Mouse (Mus musculus) G1E (cell line): Measurements from ENCODE around the gene Nrxn3. TPM values are rescaled to one million over a fixed set of nuclear protein-coding genes. Genes with fewer than 3 reads are reported as not detected.

Source experiments
- ATAC-seq: 2 replicates; pipeline ENCODE4 v1.8.0; 2016; ENCODE audit warnings: mild to moderate bottlenecking; ENCODE audit not compliant: insufficient number of reproducible peaks, poor library complexity, low FRiP score, severe bottlenecking; ENCODE audit errors: extremely low read depth
- DNase-seq: peaks from one replicate; pipeline ENCODE4 v3.0.0; 2012; ENCODE audit warnings: low spot score
- H3K27me3 ChIP-seq: 2 replicates; pipeline ENCODE4 v1.6.1; 2012; ENCODE audit warnings: mild to moderate bottlenecking, low read length, inconsistent platforms; ENCODE audit not compliant: insufficient read depth
- H3K36me3 ChIP-seq: replicated peaks from 2 replicates; pipeline ENCODE3; 2012; ENCODE audit warnings: mild to moderate bottlenecking, inconsistent platforms
- H3K4me1 ChIP-seq: 2 replicates; pipeline ENCODE4 v1.6.1; 2012; ENCODE audit warnings: low read depth, low read length, inconsistent platforms, mixed read lengths; ENCODE audit not compliant: insufficient read depth
- H3K4me3 ChIP-seq: 2 replicates; pipeline ENCODE4 v1.5.1; 2012; ENCODE audit warnings: low read depth, mild to moderate bottlenecking, inconsistent platforms, low read length, moderate library complexity, mixed read lengths
- H3K9me3 ChIP-seq: replicated peaks from 2 replicates; pipeline ENCODE4 v1.6.1; 2012; ENCODE audit warnings: inconsistent platforms
- CTCF ChIP-seq: IDR thresholded peaks from 2 replicates; pipeline ENCODE4 v1.5.1; 2012; ENCODE audit warnings: low read depth, low read length, inconsistent platforms, mixed read lengths
- GATA1 ChIP-seq: IDR thresholded peaks from 2 replicates; pipeline ENCODE4 v1.6.1; 2012; ENCODE audit warnings: borderline replicate concordance, low read length, inconsistent platforms, mixed read lengths
- GATA2 ChIP-seq: IDR thresholded peaks from 2 replicates; pipeline ENCODE4 v1.6.1; 2012; ENCODE audit warnings: low read depth, low read length, inconsistent platforms, borderline replicate concordance
- POLR2AphosphoS5 ChIP-seq: IDR thresholded peaks from 2 replicates; pipeline ENCODE4 v1.6.1; 2012; ENCODE audit warnings: low read depth, low read length, inconsistent platforms; ENCODE audit not compliant: insufficient replicate concordance
- TAL1 ChIP-seq: conservative IDR thresholded peaks from 2 replicates; pipeline ENCODE4 v1.6.1; 2012; ENCODE audit warnings: low read depth, low read length, inconsistent platforms, mixed read lengths
- polyA plus RNA-seq: library from polyadenylated mRNA; stranded (reverse); fragments of >175 nt; gene quantifications from 2 replicates; pipeline ENCODE4 v1.2.3, GENCODE M21; 2012
- total RNA-seq, 2 experiments: library from RNA; stranded (forward) in 1 of 2; stranded (reverse) in 1 of 2; fragments of 200-1000 nt in 1 of 2; fragments of >200 nt in 1 of 2; fragmentation: Nextera tagmentation in 1 of 2; gene quantifications; 2 replicates each; pipeline ENCODE4 v1.2.3; 2014 to 2017

Nrxn3 gene
- total and polyA plus RNA-seq, 3 experiments, result 0.22 TPM; not detected in 2

DNA sequence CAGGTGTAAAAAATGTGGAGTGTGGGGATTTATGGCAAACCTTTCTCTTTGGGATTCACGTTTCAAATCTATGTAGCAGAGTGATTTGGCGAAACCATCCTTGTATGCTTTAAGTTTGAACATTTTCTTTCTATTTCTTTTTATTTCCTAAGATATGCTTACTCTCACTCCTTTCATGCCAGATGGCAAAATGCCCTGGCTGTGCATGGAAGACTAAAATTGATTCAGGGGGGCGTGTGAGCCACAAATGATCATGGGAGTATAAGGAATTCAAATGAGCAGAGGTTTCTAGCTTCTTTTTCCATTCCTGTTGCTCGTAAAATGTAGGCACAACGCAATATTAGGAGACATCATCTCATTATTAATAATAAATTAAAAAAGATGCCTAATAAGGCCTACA is 1211.0 kb downstream of the Nrxn3 start:
- Histone ChIP-seq H3K36me3 (no peaks in the 10 kb centered on the region), H3K27me3 (no peaks in the 10 kb centered on the region), H3K4me1 (no peaks in the 10 kb centered on the region), H3K9me3 (0 out of 2 replicates have a peak, but pooled peaks cover 1% of the 10 kb centered on the region), H3K4me3 (no peak overlapping the region)
- no peak for DNase-seq
- TF ChIP-seq POLR2AphosphoS5 (no peak), GATA2 (no peak), TAL1 (no peak), GATA1 (no peak), CTCF (no peak)
- ATAC-seq, result no peak

DNA sequence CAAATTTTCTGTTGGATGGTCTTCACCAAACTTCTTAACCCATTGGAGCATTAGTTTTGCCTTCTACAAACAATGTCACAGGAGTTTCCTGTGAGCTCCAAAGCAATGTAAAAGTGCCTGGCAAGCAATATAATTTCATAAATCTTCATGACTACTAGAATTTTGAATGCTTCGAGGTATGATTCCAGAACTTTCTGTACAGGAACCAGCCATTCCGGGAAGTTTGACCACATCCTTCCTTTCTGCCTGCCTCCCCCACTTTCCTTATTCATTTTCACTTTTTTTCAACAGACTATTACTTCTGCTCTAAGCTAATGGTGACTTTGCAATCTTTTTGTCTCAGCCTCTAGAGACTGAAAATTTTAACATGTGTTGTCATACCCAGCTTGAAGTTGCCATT is 1218.1 kb downstream of the Nrxn3 start:
- H3K9me3 ChIP-seq, result peaks cover 5% of the 10 kb centered on the region; the same call in 1 of the 2 replicates
- DNase-seq (no peak), ATAC-seq (no peak)
- TF ChIP-seq GATA2, result no peak
- TF ChIP-seq POLR2AphosphoS5, result no peak
- no peak for TF ChIP-seq CTCF
- TF ChIP-seq TAL1, result no peak
- TF ChIP-seq GATA1, result no peak
- H3K4me3 ChIP-seq, result no peak overlapping the region
- no peaks in the 10 kb centered on the region for H3K27me3 ChIP-seq
- H3K4me1 ChIP-seq, result no peaks in the 10 kb centered on the region
- no peaks in the 10 kb centered on the region for H3K36me3 ChIP-seq

DNA sequence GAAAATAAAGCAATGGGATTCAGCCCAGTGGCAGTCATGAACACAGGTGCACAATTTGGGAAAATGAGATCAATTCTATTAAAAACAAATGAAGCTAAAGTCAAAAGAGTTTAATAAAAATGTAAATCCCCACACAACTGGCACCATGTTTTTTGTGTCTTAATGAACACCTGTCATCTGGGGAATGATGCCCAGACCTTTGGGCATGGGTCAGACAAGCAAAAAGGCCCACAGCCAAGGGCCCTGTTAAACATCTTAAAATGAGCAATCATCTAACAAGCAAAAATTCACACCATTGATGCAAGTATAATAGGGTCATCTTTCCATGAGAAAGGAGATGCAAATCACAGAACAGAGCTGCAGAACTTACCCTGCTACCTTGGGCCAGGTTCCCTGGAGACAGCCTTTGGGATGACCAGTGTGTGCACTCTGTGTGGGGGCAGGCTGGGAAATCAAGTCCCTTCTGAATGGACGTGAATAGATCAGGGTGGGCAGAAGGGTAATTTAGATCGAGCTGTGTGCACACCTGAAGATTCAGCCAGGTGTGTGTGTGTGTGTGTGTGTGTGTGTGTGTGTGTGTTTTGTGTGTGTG is 1223.3 kb downstream of the Nrxn3 start:
- no peak for TF ChIP-seq GATA1
- TF ChIP-seq CTCF, result no peak
- no peak for TF ChIP-seq POLR2AphosphoS5
- no peak for TF ChIP-seq TAL1
- TF ChIP-seq GATA2, result no peak
- Histone ChIP-seq H3K27me3 (no peaks in the 10 kb centered on the region), H3K36me3 (no peaks in the 10 kb centered on the region), H3K4me3 (no peak overlapping the region), H3K9me3 (peaks cover 17% of the 10 kb centered on the region), H3K4me1 (no peaks in the 10 kb centered on the region)
- DNase-seq (no peak), ATAC-seq (no peak)

DNA sequence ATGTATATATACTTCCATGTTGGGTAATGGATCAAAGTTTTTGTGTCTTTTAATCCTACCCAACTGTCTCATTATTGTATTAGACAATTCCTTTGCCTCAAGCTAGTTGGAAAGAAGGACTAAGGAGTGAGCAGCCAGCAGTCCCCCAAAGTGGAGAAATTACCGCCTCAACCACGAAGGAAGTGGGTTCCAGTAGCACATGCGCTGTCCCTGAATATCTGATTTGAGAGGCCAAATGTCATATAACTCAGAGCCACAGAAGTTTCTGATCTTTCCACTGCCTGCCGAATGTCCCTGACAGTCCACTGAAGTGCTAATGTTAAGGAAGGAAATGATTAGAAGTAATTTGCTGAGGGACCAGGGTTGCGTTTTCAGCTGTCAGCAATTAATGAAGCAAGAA is 1223.8 kb downstream of the Nrxn3 start:
- H3K4me3 ChIP-seq, result no peak overlapping the region
- no peaks in the 10 kb centered on the region for H3K4me1 ChIP-seq
- TF ChIP-seq GATA2 (no peak), GATA1 (no peak), CTCF (no peak), TAL1 (no peak), POLR2AphosphoS5 (no peak)
- peaks cover 17% of the 10 kb centered on the region for H3K9me3 ChIP-seq
- no peaks in the 10 kb centered on the region for H3K27me3 ChIP-seq
- ATAC-seq (no peak), DNase-seq (no peak)
- no peaks in the 10 kb centered on the region for H3K36me3 ChIP-seq

DNA sequence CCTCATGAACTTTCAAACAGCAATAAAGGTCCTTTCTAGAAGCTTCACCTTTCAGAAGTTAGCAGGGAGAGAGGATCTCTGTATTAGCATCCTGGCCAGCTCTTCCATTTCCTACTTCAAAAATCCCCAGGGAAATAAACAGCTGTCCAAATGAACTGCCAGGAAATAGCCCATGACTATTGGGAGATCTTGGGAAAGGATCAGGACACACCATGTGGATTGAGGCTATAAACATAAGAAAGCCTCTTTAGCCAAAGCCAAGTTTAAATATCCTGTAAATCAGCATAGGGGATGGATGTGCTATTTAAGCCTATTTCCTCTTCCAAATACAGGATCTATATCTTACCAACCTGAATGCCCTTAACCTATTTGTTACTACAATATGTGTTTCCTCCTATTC is 1230.6 kb downstream of the Nrxn3 start:
- TF ChIP-seq GATA1 (no peak), CTCF (no peak), GATA2 (no peak), TAL1 (no peak), POLR2AphosphoS5 (no peak)
- Histone ChIP-seq H3K9me3 (peaks cover 14% of the 10 kb centered on the region), H3K27me3 (no peaks in the 10 kb centered on the region), H3K36me3 (no peaks in the 10 kb centered on the region), H3K4me1 (no peaks in the 10 kb centered on the region), H3K4me3 (no peak overlapping the region)
- DNase-seq (no peak), ATAC-seq (no peak)

DNA sequence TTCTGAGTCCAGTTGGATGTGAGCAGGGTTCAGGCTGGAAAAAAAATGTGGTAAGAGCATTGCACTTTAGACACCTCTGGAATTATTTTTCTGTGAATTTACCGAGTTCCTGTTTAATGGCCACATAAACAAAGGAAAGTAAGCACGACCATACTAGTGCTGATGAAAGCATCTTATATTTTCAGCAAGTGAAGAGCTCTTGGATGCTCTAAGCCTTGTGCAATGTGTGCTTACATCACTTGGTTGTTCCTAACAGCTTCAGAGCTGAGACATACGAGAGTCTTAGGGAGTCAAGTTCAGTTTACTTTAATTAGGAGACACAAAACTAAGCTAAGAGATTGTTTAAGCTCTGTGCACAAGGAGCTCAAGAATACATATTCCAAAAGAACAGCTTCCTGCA is 1231.0 kb downstream of the Nrxn3 start:
- no peak for ATAC-seq
- Histone ChIP-seq H3K4me1 (no peaks in the 10 kb centered on the region), H3K36me3 (no peaks in the 10 kb centered on the region), H3K4me3 (no peak overlapping the region), H3K9me3 (peaks cover 13% of the 10 kb centered on the region), H3K27me3 (no peaks in the 10 kb centered on the region)
- no peak for DNase-seq
- no peak for TF ChIP-seq GATA2
- no peak for TF ChIP-seq TAL1
- no peak for TF ChIP-seq GATA1
- no peak for TF ChIP-seq CTCF
- no peak for TF ChIP-seq POLR2AphosphoS5
